Mouse (Mus musculus) forelimb bud, embryonic 11.5 days (tissue): ENCODE measurements around the gene Cadps2.
A peak's percentile ranks its signal among the peaks of the same experiment; 100 is the strongest.

Source experiments
- DNase-seq: peaks from one replicate; pipeline ENCODE4 v3.0.0-alpha.2; 2012; ENCODE audit warnings: low read depth, low spot score

The Cadps2 gene

DNA sequence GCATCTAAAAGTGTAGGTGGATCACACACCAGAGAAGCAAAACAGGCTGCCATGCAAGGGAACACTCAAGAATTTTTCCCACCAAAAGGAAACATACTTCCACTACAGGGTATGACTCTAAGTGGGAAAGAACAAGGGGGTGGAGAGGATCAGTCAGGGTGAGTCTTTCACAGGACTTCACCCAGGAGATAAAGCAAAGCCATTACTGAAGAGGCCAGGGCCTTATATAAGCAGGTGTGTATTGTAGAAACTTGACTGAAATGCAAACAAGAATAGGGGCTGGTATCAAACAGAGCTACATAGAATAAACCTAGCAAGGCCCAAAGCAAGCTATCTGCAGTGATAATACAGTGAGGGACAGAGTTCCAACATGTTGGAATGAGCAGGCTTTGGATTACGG lies 271.6 kb downstream of the Cadps2 start:
- DNase-seq: no peak

DNA sequence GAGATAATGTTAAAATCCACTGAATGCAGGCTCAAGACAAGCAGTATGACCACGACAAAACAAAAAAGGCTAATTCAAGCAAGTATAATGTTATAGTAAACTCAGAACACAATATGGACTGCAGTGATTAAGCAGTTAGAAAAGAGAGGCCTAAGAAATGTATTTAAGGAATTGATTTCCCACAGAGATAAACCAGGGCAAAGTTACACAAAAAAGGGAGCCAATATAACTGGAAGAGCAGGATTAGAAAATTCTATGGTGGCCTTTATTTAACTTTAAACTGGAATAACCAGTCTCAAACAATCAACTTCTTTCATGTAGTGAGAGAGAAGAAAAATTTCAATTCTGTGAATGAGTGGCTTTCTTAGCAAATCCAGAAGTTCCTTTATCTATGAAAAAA lies 289.3 kb downstream of the Cadps2 start:
- DNase-seq: no peak

DNA sequence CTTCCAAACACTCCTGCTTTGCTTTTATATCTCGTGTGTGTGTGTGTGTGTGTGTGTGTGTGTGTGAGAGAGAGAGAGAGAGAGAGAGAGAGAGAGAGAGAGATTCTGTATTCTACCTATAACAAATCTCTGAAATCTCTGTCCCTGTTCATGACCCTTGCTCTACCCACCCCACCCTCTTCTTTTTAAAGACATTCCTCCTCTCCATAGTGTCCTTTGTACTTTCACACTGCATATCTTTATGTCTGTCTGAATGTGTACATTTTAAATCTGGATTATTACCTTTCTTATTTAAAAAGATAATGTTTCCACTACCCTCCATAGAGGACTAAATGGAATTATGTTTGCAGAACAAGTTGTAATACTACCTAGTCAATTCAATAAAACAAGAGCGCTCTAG lies 315.5 kb downstream of the Cadps2 start:
- DNase-seq: no peak

DNA sequence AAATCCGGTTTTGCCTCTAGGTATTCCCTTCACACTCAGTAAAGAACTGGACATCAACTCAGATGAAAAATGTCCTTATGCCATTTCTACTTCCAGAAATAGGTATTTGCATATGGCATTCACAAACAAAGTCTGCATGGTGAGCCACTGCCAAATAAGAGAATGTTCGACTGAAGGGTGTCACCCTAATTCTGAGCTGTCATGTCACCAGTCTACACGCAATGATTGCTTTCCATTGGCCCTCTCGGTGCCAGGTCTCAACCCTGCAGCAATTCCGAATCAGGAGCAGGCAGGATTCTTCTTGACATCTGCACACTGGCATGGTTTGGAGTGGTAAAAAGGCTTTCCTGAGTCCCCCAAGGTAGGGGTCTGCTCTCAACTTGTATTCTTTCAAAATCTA lies 316.7 kb downstream of the Cadps2 start:
- DNase-seq: no peak

DNA sequence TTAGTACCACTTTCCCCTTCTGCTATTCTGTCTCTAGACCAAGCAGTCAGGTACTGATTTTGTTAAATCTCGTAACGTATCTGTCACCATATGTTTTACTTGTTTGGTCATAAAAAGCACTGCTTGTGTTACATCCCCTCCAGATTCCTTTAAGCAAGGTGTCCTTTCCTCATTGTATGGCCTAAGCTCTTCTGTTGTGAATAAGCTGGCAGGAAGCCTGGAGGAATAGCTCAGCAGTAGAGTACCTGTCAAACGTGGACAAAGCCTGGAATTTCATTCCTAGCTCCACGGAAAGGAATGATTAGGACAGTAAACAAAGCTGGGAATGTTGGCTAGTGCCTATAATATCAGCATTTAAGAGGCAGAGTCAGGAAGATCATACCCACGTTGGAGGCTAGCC lies 340.6 kb downstream of the Cadps2 start:
- no peak for DNase-seq

DNA sequence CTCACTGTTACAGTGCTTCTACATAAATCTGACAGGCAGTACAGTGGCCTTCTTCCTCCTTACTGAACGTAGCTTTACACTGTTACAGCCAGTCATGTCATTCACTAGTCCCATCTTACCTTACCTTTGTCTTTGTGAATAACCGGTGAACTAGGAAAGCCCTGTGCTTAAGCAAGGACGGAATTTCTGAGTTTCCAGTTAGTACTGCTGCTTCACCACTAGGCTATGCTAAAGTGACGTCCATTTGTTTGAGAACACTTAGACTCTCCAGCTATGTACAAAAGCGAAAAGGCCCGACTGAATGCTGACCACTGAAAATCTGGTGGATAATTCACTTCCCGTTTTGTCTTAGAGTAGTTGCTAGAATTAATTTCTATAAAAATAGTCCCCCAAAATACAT lies 347.4 kb downstream of the Cadps2 start:
- peak; percentile 45 for DNase-seq

DNA sequence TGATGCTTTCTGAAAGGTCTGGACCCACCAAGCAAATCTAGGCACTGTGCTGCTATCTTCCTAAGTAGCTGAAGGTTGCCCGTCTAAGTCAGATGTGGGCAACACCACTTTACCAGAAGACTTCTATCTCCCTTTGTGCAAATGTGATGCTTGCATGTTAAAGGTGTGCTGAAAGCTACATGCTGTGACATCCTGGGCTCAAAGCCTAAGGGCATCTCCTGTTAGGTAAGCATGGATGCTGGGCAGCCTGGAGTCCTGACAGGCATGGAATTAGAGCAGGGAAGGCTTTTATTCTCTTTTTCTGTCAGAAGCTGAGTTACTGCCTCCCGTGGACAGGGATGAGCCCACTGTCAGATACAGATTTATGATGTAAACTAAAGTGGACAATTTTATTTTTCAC lies 348.8 kb downstream of the Cadps2 start:
- no peak for DNase-seq

DNA sequence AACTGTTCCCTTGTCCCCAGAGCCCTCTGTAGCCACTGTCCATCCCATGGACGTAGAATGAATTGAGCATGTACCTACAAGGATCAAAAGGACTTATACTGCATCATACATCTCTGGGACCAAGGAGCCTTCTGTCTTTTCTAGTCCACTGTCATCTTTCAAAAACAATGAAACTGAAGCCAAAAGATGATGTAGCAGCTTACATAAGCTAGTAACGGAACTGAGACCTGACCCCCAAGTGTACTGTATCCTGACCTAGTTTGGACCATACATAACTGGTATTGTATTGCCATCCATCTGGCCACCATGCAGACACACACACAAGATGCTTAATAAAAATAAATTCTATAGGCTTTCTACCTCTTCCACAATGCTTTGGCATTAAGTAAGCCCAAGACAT lies 350.2 kb downstream of the Cadps2 start:
- no peak for DNase-seq

DNA sequence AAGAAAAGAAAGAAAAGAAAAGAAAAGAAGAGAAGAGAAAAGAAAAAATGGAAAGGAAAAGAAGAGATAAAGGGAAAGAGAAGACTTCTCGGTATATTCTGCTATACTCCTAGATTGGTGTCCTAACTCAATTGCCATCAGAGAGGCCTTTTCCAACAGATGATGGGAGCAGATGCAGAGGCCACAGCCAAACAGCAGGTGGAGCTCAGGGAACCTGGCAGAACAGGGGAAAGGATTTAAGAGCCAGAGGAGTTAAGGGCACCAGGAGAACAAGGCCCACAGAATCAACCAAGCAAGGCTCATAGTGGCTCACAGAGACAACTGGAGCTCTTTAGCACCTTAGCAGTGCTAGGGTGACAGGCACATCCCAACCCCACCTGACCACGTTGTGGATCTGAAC lies 366.5 kb downstream of the Cadps2 start:
- DNase-seq: peak; percentile 37

DNA sequence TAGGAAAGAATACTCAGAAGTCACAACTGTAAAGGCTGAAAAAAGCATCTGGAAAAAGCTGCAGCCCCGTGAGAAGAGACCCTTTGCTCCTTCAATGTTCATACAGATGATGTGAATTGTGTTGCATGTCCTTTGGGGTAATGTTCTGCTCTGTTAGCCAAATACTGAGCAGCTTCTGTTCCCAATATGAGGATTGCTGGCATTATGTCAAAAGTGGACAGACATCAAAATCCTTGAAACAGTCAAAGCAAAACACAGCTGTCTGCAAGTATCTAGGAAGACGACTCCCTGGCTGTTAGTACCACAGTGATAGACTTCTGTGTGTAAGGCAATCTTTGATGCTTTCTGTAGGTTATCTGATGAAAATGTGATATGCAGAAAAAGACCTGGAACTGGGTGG lies 367.4 kb downstream of the Cadps2 start:
- no peak for DNase-seq

DNA sequence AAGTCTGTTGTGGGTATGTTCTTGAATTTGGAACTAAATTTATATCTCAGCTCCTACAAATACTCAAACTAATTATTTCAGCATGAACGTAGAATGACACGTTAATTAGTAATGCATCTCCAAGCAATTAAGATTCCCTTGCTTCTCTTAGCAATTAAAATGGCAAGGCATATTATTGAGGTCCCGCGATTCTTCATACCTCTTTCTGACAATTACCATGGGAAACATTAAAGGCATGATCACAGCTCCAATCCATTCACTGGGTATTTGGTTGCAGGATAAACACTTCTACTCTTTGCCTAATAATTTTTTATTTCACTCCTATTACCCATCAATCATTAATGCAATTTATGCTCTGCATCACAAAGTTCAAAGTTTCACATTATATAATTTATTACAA lies 371.3 kb downstream of the Cadps2 start:
- no peak for DNase-seq

DNA sequence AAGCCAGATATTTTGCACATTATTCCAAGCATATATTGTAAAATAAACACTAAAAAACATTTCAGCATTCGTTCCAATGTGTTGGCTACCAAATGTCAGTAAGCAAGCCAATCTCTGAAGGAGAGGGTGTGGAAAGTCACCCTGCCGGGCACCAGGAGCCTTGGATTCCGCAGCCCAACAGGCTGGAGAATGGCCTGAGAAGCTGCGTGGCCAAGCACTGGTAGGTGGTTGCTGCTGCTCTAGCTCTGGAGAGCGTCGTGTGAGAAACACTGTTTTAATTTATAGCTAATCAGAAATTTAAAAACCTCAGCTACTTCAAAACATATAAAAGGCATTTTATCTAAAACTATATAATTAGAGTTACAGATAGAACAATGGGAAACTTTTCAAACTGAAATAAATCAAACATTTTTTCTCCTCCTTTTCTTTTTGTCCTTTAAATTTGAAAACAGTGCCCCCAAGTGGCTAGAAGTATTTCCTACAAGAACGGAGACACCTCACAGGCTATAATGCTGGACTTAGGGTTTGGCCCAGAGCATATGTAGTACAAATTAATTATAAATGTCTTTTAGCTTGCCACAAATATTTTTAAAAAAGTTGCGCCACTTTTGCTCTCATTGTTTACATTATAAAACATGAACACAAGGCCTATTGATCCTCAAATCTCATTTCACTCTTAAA lies 376.5 kb downstream of the Cadps2 start:
- DNase-seq: peak; percentile 60

DNA sequence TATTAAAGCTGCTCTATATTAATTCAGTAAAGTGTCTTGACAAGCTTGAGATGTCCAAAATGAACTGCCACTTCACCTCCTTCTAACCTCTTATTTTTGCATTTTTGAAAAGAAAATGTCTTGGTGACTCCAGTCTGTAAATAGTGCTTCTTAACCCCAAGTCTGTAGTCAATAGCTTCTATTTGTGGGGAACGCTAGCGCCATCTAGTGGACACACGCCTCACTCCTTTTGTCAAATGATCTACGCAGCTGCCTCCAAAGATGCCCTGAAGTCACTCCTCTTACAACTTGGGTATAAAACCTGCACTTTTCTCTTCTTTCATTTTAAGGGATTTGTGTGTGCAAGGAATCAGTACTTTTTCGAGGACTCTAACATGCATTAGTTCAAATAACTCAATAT lies 381.5 kb downstream of the Cadps2 start:
- peak; percentile 82 for DNase-seq

DNA sequence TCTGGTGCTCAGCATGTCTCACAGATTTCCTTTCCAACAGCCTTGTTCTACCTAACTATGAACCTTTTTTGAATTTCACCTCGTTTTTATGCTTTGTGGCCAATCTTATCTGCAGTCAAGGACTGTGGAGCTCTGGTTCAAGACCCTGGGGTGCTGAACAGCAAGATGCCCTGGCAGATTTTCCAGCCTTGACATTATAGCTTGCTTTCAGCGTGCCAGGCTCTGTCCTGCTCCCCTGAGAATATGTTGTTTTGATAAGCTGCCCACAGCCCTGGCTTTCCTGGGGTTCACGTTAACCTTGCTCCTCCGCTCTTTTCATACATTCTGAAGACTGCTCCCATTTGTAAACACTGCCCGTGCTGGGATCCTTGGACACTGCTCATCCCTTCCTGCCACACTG lies 385.3 kb downstream of the Cadps2 start:
- no peak for DNase-seq

DNA sequence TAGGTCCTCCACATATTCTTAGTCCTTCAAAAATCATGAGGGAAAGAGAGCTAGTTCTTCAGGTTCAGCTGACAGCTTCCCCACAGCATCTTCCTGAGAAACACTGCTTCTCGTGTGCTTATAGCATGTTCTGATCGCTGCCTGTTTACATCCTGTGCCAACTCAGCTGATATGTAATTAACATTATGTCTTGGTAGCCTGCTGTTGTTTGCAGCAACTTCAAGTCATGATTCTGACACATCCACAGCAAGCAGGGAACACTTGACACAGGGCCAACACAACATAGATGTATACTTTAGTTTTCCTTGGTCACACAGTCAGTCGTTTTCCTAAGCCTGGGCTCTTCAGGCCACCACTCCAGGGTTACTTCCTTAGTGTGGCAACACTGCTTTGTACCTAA lies 399.3 kb downstream of the Cadps2 start:
- DNase-seq: no peak

DNA sequence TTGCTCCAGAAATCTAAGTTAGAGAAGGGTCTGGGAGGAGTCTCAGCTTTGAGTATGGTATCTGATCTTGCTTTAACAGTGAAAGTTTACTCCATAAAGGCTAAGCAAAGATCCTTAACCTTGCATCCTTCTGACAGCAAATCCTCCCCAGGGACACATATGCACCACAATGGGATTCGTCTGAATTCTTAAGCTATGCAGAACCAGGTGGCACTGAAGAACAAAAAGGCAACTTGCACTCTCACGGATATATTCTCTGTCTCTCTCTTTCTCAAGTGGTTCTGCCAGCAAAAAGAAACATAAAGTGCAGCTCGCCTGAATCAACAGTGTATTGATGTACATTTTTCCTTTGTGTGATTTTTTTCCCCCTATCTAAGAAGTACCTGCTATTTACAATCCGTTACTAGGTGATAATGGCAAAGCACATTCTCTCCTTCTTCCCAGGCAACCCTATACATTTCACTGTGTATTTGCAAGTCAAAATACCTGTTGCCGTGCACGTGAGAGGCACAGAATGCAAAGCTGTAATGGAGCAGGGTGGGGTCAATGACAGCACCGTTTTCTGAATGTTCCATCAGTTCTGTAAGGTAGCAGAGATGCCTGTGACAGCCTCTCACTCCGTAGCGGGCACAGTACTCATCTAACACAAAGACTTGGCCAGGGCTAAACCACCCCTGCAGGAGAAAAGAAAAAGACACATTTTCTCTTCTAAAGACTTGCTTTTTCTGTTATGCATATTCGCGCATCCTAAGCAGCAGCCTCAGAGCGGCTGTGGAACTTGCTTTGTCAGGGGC lies 428.8 kb downstream of the Cadps2 start:
- DNase-seq: no peak

DNA sequence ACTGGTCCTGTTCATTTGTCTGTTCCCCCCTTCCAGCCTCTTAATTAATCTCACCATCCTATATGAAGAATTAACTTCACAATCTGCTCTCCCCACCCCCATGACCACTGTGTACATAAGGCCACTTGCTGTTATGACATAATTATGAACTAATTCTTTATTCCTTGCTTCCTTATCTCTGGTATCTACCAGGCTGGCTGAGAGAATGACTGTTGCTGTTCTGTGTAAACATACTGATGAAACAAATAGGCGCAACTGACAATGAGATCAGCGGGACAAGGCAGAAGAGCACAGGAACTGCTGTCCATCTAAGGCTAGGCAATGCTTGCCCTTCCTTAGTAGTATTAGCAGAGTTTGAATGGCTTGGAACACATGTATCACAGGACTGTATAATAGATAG lies 445.1 kb downstream of the Cadps2 start:
- no peak for DNase-seq

DNA sequence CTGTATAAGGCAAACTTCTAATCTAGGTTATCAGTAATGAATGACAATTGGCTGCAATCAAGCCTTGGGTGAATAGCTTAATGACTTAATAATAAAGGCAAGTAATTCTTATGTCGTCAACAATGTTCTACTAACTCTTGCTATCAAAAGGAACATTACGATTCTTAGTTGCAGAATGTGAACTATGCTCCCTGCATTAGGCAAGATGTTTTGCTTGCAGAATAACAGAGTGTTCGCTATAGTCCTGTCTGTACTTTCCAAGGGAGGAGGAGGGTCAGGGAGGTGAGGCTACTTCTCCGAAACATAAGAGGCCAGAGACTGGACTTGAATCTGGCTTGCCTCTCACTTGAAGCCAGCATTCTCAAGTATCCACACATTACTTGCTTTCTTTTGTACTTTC lies 446.5 kb downstream of the Cadps2 start:
- no peak for DNase-seq

DNA sequence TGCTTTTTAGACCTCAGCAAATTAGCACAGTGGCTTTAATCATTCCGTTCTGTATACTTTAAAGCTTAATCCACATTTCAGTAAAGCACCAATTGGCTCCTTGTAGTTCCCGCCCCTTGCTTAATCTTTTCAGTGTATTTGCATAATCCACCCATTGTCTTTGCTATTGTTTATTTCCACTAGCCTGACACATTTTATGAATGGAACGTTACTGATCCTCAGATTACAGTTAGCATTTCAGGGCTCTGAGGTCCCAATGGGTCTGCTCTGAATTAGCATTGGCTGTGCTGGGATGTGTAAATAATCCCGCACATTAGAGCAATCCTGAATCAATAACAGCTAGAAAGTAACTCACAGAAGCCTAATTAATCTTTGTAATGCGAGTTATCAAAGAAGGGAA lies 452.5 kb downstream of the Cadps2 start:
- no peak for DNase-seq

DNA sequence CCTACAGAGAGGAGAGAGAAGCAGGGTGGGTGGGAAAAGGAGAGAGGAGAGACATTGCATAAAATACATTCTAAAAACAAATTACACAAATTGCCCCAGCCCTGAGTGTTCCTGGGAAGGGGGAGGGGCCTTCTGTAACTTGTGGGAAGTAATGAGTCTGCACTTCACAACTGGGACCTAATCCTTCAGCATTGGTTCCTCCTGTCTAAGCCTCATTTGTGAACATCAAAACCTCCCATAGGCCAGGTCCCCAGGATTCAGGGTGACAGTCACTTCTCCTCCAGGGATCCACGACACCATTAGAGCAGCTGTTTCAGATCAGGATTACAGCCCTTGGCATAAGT lies 456.2 kb downstream of the Cadps2 start:
- DNase-seq: peak; percentile 25

DNA sequence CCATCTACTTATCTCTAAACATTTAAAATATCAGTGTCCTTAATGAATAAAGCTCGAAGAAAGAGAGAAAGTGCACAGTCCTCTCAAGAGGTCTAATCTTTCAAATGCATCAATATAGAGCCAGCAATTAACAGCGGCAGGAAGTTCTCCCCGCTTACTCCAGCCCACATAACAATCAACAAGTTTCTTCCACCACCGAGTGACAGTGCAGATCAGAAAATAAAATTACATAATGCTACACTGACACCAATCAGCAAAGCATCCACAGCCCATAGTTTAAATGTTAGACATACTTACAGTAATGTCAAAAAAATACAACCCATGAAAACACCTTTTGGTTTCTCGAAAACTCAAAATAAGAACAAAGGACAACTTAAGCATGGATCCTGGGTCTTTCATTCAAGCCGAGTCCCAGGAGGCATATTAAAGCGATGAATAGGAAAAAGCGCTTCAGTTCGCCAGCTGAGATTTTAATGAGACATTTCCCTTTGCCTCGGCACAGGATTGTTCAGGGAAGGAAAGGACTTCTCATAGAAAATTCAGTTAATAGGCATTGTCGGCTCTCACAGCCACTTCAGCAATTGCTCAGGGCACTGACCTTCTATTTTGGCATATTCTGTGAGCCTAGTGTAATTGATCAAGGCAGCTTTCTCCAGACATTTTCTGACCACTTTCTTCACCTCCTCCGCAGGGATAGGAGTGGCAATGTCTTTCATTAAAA lies 456.8 kb downstream of the Cadps2 start:
- peak; percentile 69 for DNase-seq

DNA sequence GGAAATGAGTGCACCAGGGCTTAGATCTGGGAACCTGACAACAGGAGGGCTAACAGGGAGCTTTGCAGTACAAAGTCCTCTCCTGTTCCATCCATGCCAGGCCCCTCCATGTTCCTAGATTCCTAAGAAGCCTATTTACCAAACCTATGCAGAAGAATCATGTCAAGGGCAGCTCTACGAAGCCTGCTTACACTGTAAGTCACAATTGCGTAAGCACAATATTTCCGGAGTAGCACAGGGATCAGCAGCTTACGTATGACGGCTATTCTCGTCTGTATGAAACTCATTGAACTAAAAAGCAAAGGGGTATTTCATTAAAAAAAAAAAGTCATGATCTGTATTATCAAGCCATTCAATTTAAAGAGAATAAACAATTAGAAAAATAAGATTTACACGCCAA lies 462.9 kb downstream of the Cadps2 start:
- no peak for DNase-seq
